Mouse (Mus musculus) midbrain, embryonic 10.5 days (tissue): ENCODE results near the gene Emp2. TPM values are rescaled to one million over a fixed set of nuclear protein-coding genes. Genes with fewer than 3 reads are reported as not detected.

Experiments used
- DNase-seq: peaks from one replicate; pipeline ENCODE4 v3.0.0-alpha.2; 2017; ENCODE audit warnings: low spot score
- H3K27ac ChIP-seq: fragments of 300-500 bp; sonication (generic); replicated peaks from 2 replicates; pipeline ENCODE4 v1.5.1; 2016; ENCODE audit warnings: mild to moderate bottlenecking
- H3K27me3 ChIP-seq: fragments of 300-500 bp; sonication (generic); 2 replicates; pipeline ENCODE4 v1.6.1; 2016; ENCODE audit warnings: low read depth, mild to moderate bottlenecking; ENCODE audit not compliant: poor library complexity, severe bottlenecking
- H3K36me3 ChIP-seq: fragments of 300-500 bp; sonication (generic); 2 replicates; pipeline ENCODE4 v1.6.1; 2016; ENCODE audit warnings: mild to moderate bottlenecking, moderate library complexity
- H3K4me1 ChIP-seq: fragments of 300-500 bp; sonication (generic); 2 replicates; pipeline ENCODE4 v1.6.1; 2016
- H3K4me3 ChIP-seq: fragments of 300-500 bp; sonication (generic); 2 replicates; pipeline ENCODE4 v1.5.1; 2016; ENCODE audit warnings: mild to moderate bottlenecking, moderate library complexity
- H3K9me3 ChIP-seq: fragments of 300-500 bp; sonication (generic); replicated peaks from 2 replicates; pipeline ENCODE4 v1.6.1; 2016; ENCODE audit warnings: mild to moderate bottlenecking
- WGBS: fragments of 180-500 bp; shearing (Covaris S2); methylation state at CpG from one replicate; pipeline ENCODE4 v1.1.7; 2016; 5-methylcytosine and 5-hydroxymethylcytosine counted together
- polyA plus RNA-seq: library from polyadenylated mRNA; unstranded; fragments of >200 nt; fragmentation: Nextera tagmentation; extraction: Ambion mirVana; gene quantifications from 2 replicates; pipeline ENCODE4 v1.2.1, GENCODE M21; 2016

Gene Emp2
- polyA plus RNA-seq, result 3.3 and 4.8 TPM in 2 replicates

DNA sequence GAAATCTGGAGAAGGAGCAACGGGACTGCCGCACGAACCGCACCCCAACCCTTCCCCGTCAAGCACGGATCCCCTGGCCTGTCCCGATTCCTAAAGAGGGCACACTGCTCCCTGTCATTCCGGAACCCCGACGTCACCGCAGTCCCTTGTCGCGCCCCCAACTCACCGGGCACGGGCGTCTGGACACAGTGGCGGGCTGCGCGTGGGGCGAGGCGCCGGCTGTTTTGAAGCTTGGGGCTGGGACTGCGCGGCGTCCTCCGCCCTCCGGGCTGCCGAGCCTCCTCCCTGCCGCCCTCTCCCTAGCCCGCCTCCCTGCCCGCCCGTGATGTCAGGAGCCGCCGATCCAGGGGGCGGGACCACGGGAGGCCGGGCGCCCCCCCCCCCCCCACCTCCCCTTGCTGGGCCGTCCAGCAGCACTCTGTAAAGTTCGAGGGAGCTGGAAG, at the start of gene Emp2:
Emp2 (minus strand) TSS at position 323 of the 443 bp plus-strand sequence.
- H3K27me3 ChIP-seq, result peaks cover 46% of the 10 kb centered on the region
- peak; percentile 60 for DNase-seq
- peak within 1 kb of the TSS; percentile 67 for H3K4me3 ChIP-seq
- H3K4me1 ChIP-seq, result peaks cover 13% of the 10 kb centered on the region
- peak within 1 kb of the TSS; percentile 76 for H3K27ac ChIP-seq
- no peaks in the 10 kb centered on the region for H3K9me3 ChIP-seq
- no peaks in the 10 kb centered on the region for H3K36me3 ChIP-seq
- WGBS, result under 1% methylated on average over 33 of the region's 40 CpGs

DNA sequence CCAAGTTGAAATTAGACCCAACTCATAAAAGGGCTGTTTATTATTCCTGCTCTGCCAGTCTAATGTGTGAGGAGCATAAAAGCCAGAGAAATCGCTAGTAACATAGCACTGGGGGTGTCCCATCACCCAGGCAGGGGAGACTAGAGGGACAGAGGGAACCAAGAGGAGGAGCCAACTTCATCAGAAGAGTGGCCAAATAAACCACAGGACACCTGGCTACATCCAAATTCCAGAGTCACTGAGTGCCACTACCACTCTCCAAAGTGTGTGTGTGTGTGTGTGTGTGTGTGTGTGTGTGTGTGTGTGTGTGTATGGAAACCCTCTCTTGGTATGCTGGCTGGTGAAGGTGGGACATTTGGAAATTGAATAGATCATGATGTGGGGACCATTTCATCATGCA, 49.3 kb upstream of the Emp2 start:
- H3K27ac ChIP-seq, result no peak overlapping the region
- WGBS, result 87% methylated on average over 1 of the region's 1 CpGs
- no peaks in the 10 kb centered on the region for H3K27me3 ChIP-seq
- no peak for DNase-seq
- no peak overlapping the region for H3K4me3 ChIP-seq
- no peaks in the 10 kb centered on the region for H3K36me3 ChIP-seq
- H3K4me1 ChIP-seq, result peaks cover 8% of the 10 kb centered on the region
- H3K9me3 ChIP-seq, result no peaks in the 10 kb centered on the region

DNA sequence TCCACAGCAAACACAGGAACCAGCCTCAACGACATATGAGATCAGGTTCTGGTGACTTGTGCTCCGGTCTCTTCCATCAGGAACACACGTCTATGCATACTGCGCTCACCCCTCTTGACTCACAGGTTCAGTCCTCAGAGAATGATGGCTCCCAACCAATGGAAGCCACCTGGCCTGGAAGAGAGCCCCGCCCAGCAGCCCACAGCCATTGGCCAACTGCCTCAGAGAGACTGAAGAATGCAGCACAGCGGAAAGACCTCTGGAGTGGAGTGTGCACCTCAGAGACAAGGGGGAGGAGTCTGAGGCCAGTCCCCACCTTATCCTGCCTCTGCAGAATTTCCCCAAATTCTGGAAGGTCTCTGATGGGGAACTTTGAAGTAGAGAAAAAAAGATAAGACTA, 45.5 kb upstream of the Emp2 start:
- no peak for DNase-seq
- no peaks in the 10 kb centered on the region for H3K36me3 ChIP-seq
- no peaks in the 10 kb centered on the region for H3K9me3 ChIP-seq
- WGBS, result 84% methylated on average over 6 of the region's 6 CpGs
- H3K4me1 ChIP-seq, result peaks cover 10% of the 10 kb centered on the region
- no peak overlapping the region for H3K27ac ChIP-seq
- no peaks in the 10 kb centered on the region for H3K27me3 ChIP-seq
- no peak overlapping the region for H3K4me3 ChIP-seq

DNA sequence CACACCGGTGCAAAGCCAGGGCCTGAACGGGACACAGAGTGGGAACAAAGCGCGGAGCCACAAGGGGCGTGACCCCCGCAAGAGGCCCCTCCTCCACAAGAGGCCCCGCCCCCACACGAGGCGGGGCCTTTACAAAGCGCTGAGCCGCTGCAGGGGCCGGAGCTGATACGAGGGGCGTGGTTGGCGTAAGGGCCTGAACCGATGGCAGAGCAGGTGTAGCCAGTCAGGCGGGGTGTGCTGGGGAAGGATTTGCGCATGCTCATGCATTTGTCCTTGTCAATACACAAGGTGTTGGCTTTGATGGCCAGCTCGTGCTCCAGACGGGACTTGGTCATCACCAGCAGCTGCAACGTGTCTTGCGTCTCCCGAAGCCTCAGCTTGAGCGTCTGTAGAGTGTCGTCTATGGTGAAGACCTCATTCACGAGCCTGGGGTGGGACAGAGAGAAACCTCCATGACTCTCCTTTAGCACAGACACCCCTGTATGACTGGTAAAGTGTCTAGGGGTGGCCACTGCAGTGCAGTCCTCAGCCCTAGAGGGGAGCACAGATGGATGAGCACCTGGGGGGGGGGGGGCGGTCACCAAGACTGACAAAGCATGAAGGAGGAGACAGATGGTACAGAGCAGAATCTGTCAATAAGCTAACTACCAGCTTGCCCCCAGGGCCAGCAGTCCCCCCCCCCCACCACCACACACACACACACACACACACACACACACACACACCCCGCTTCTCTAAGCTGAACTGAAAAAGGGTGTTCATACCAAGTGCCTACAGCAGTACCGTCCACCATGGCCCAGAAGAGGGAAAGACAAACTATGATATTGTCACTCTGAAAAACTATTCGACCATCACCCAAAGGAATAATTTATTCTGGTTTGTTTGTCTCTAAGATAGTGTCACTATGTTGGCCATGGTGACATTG, 44.5 kb upstream of the Emp2 start:
- H3K9me3 ChIP-seq, result no peaks in the 10 kb centered on the region
- H3K4me3 ChIP-seq, result peak overlapping the region; percentile 47
- peak overlapping the region; percentile 60 for H3K27ac ChIP-seq
- H3K4me1 ChIP-seq, result peaks cover 10% of the 10 kb centered on the region
- no peaks in the 10 kb centered on the region for H3K27me3 ChIP-seq
- DNase-seq, result peak; percentile 82
- WGBS, result 18% methylated on average over 30 of the region's 30 CpGs
- no peaks in the 10 kb centered on the region for H3K36me3 ChIP-seq

DNA sequence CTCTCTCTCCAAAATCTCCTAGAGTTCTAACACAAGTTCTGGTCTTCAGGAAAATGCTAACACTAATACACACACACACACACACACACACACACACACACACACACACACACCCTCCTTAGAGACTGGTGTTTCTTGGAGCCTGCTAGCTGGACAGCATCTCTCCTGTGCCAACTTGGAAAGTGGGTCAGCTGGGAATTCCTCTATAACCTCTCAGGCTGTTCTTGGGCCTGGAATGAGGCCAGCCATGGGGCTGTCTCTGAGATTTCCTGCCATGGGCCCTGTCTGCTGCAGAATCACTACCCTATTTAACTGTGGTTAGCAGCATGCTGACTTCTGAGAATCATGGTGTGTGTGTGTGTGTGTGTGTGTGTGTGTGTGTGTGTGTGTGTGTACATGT, 41.2 kb upstream of the Emp2 start:
- no peak for DNase-seq
- Histone ChIP-seq H3K9me3 (no peaks in the 10 kb centered on the region), H3K4me3 (no peak overlapping the region)

DNA sequence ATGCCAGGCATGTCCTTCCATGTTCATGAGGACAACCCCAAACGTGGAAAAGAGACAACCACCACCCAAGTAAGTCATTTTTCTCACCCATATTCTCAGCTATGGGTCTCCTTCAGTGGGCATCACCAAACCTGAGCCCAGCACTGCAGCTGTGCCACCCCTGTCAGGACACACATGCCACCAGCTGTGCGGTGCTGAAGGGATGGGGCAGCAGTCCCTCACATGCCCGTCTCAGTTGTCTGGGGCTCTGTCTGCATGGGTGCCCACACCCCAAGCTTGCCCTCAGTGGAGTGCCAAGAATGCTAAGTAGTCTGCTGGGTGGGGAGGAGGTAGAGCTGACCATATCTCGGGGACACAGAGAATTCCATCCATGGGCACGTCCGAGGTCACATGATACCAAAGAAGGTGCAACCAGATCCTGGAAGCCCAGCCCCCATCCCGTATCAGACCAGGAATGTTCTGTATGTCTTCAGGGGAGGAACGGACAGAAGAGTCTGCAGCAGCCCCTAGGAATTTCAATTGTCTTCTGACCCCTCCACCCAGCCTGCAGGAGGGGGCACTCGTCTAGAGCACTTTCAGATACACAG, 37.4 kb upstream of the Emp2 start:
- Histone ChIP-seq H3K4me3 (no peak overlapping the region), H3K27me3 (no peaks in the 10 kb centered on the region), H3K27ac (no peak overlapping the region), H3K4me1 (no peaks in the 10 kb centered on the region), H3K9me3 (no peaks in the 10 kb centered on the region), H3K36me3 (no peaks in the 10 kb centered on the region)
- no peak for DNase-seq
- WGBS, result 74% methylated on average over 9 of the region's 9 CpGs

More for the DNA sequence above, 41.2 kb upstream of the Emp2 start:
- H3K27ac ChIP-seq, result no peak overlapping the region
- H3K4me1 ChIP-seq, result peaks cover 10% of the 10 kb centered on the region
- no peaks in the 10 kb centered on the region for H3K36me3 ChIP-seq
- no peaks in the 10 kb centered on the region for H3K27me3 ChIP-seq

DNA sequence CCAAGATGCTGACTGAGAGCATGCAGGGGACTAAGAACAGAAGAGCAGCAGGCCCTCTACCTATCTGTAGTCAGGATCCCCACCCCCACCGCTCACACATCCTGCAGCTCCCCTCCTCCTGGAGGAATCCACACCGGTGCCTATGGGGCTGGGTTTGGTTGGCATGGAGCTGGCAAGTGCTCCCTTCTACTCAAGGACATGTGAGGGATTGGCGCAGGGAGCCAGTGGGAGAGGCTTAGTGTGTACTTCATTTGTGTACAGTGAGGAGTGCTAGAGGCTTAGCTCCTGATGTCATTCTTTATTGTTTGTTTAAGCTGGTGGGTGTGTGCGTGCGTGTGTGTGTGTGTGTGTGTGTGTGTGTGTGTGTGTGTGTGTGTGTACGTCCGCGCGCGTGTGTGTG, 36.1 kb upstream of the Emp2 start:
- Histone ChIP-seq H3K9me3 (no peaks in the 10 kb centered on the region), H3K27me3 (no peaks in the 10 kb centered on the region), H3K4me3 (no peak overlapping the region), H3K36me3 (no peaks in the 10 kb centered on the region), H3K27ac (no peak overlapping the region), H3K4me1 (peaks cover 6% of the 10 kb centered on the region)
- 82% methylated on average over 10 of the region's 10 CpGs for whole genome bisulfite sequencing
- DNase-seq, result no peak

DNA sequence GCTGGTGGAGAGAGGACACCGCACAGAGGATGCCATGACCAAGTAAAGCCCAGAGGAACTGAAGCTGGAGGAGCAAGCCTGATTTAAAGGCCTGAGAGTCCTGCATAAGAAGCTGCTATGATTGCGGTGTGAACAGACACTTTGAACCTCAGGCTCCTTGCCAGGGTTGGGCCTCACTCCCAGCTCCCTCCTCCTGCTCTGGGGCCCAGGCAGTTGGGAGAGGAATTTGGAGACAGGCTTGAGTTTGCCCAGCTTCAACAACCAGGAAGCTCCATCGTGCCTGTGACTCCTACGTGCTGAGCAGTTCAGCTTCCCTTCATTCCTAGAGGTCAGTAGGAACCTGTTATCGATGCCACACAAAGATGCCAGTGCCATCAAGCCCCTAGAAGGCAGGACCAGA, 35.7 kb upstream of the Emp2 start:
- no peaks in the 10 kb centered on the region for H3K9me3 ChIP-seq
- no peak overlapping the region for H3K4me3 ChIP-seq
- peaks cover 11% of the 10 kb centered on the region for H3K4me1 ChIP-seq
- no peak for DNase-seq
- H3K27me3 ChIP-seq, result no peaks in the 10 kb centered on the region
- H3K27ac ChIP-seq, result no peak overlapping the region
- no peaks in the 10 kb centered on the region for H3K36me3 ChIP-seq
- 82% methylated on average over 5 of the region's 5 CpGs for WGBS

DNA sequence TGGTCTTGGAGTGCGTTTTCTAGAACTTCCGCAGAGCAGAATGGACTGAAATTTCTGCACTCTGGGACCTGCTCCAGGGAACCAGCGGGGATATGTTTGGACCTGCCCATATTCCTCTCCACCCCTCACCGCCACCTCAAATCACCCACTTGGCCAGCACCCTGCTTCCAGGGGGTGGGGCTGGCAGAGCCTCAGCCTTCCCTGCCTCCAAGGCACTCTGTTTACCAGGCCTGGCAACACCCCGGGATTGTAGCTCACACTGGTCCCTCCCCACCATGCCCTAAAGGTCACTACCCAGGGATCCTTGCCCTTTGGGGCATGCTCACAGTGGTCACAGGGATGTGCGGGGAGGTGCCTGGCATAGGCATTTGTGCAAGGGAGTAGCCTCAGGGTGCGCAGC, 33.8 kb upstream of the Emp2 start:
- DNase-seq, result no peak
- H3K9me3 ChIP-seq, result no peaks in the 10 kb centered on the region
- H3K4me1 ChIP-seq, result peaks cover 12% of the 10 kb centered on the region
- H3K27ac ChIP-seq, result no peak overlapping the region
- H3K27me3 ChIP-seq, result no peaks in the 10 kb centered on the region
- no peaks in the 10 kb centered on the region for H3K36me3 ChIP-seq
- H3K4me3 ChIP-seq, result no peak overlapping the region
- 90% methylated on average over 7 of the region's 7 CpGs for WGBS

DNA sequence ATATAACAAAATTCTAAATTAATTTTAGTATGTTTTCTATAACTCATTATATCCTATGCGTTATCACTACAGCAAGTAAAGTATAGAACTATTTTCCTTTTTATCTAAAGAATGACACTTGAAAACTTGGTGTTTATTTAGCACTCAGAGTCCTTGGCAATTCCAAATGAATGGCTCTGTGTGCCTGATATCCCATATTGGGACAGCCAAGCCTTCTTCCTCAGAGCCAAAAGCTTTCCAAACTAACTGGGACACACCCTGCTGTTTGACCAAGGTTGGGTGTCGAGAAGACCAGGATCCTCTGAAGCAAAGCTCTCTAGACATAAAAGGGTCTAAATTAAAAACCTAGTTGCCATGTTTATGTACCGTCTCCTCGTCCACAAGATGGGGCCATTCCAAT, 27.3 kb upstream of the Emp2 start:
- no peak for DNase-seq
- 76% methylated on average over 4 of the region's 4 CpGs for WGBS
- Histone ChIP-seq H3K27ac (no peak overlapping the region), H3K27me3 (no peaks in the 10 kb centered on the region), H3K36me3 (no peaks in the 10 kb centered on the region), H3K9me3 (no peaks in the 10 kb centered on the region), H3K4me3 (no peak overlapping the region), H3K4me1 (peaks cover 17% of the 10 kb centered on the region)

DNA sequence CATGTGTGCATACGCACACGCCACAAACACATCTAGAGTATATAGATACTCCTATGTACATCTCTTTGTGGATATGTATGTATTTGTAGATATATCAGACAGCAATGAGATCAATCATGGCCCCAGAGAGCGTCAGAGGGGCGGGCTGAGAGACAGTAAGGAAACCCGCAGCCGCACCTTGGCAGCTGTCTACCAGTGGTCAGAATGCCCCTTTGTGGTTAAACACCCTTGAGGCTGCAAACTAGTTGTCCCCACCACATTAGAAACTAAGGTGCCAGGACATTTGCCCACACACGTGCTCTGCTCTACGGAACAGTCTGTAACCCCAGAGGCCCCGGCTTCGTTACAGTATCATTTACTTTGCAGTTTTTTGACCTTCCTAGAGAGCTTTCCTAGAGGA, 26.2 kb upstream of the Emp2 start:
- Histone ChIP-seq H3K36me3 (no peaks in the 10 kb centered on the region), H3K27ac (no peak overlapping the region), H3K4me3 (no peak overlapping the region), H3K4me1 (peaks cover 12% of the 10 kb centered on the region), H3K27me3 (no peaks in the 10 kb centered on the region), H3K9me3 (no peaks in the 10 kb centered on the region)
- no peak for DNase-seq
- 93% methylated on average over 10 of the region's 10 CpGs for WGBS

DNA sequence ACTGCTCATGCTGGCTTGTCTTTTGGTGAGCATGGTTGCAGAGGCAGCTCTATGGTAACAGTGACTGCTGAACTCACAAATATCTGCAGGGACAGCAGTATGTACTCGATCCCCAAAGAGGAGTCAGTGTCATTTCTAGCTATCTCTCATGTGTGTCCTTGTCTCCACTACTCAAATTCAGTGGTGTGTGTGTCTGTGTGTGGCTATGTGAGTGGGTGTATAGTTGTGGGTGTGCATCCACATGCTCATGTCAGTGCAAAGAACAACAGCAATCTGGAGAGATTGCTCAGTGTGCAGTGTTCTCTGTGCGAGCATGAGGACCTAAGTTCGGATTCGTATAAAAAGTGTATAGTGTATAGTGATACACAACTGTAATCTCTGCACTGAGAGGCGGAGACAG, 24.8 kb upstream of the Emp2 start:
- WGBS, result 94% methylated on average over 5 of the region's 5 CpGs

More for the DNA sequence above, 24.8 kb upstream of the Emp2 start:
- Histone ChIP-seq H3K4me3 (no peak overlapping the region), H3K27ac (no peak overlapping the region), H3K27me3 (no peaks in the 10 kb centered on the region), H3K9me3 (no peaks in the 10 kb centered on the region), H3K4me1 (peaks cover 5% of the 10 kb centered on the region; the same call in 1 of the 2 replicates), H3K36me3 (no peaks in the 10 kb centered on the region)
- no peak for DNase-seq
